9 mouse cellular contexts compared by ENCODE assay signal in the genomic region with DNA sequence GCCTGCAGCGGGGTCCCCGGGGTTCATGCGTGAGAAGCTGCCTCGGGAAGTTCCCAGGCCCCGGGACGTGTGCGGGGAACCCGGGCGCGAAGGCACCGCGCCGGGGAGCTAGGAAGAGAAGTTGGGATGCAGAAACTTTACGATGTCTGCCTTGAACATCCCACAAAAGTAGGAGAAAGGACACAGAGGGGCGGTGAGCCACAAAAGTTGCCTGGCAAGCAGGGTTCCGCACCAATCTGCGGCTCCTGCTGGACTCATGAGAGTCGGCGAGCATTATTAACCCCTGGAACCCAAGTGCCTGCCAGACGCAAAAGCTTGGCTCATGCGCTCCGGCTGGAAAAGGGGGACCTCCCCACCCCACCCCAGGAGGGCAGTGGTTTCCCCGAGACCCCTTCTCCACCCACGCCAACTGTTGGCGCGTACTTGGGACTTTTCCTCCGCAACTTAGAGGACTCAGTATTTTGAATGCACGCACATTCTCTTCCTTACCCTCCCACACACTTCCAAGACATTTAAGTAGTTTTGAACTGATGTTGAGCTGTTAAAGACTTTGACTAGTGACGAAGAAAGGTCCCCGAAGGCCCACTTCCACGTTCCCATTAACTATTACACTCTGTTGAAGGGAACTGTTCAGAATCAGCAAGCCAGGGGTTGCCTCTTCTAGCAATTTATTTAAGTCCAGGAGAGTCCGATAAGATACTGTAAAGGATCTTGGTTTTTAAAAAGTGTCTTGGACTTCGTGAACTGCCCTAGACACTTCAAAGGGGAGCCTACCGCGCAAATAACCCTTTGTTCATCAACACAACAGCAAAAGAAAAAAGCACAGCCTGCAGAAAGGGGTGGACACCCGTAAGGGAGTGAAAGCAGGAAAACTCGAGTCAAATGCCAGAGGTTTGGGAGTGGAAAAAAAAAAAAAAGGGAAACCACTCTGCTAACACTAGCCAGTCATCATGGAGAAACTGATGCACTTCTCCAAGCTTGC. TPM values are rescaled to one million over a fixed set of nuclear protein-coding genes. Genes with fewer than 3 reads are reported as not detected.
A peak's percentile ranks its signal among the peaks of the same experiment; 100 is the strongest.
DNase-seq lines count a peak whose midpoint lies in the region; ATAC-seq and TF ChIP-seq lines count a peak whose summit lies in the region.
"Had no signal": no experiment of that assay in that cellular context is flagged by ENCODE, and none has a peak within 500 bp of the region (broad histone marks: within the 10 kb centered on the region; RNA-seq: fewer than 3 reads in every experiment).

No protein-coding gene starts in this region.

- peaks cover 4% of the 10 kb centered on the region; the same call in 1 of the 2 replicates for H3K4me1 ChIP-seq in lung, embryonic 14.5 days (ENCODE audit: insufficient read depth)
- H3K4me1 ChIP-seq in cortical plate, adult 2 months (ENCODE audit: control insufficient read depth, insufficient read depth, low read length) = peaks cover 4% of the 10 kb centered on the region; the same call in 1 of the 2 replicates
- H3K4me1 ChIP-seq in forebrain, postnatal 0 days (ENCODE audit: insufficient read depth) = peaks cover 17% of the 10 kb centered on the region
- peaks cover 10% of the 10 kb centered on the region; the same call in 1 of the 2 replicates for H3K4me1 ChIP-seq in kidney, postnatal 0 days (replicated peaks; ENCODE audit: insufficient read depth, low read length)
- H3K4me1 ChIP-seq in neural tube, embryonic 13.5 days (replicated peaks) = peaks cover 37% of the 10 kb centered on the region

- DNase-seq in lung, embryonic 14.5 days = peak; percentile 50
- no peak for DNase-seq in lung, postnatal 36 days
- no peak for DNase-seq in forebrain, postnatal 0 days
- peak; percentile 67 for DNase-seq in kidney, postnatal 0 days (ENCODE audit: low spot score)
- no peak for DNase-seq in B cell, adult 2 months
- no peak for DNase-seq in adrenal gland, postnatal 14 days

- WGBS in lung, embryonic 14.5 days = under 1% methylated on average over 37 of the region's 37 CpGs
- under 1% methylated on average over 37 of the region's 37 CpGs for WGBS in forebrain, postnatal 0 days
- under 1% methylated on average over 37 of the region's 37 CpGs for WGBS in kidney, postnatal 0 days
- WGBS in neural tube, embryonic 13.5 days = under 1% methylated on average over 37 of the region's 37 CpGs

- peak; percentile 62 for ATAC-seq in lung, embryonic 14.5 days (ENCODE audit: insufficient read depth)
- no peak for ATAC-seq in forebrain, postnatal 0 days
- peak; percentile 38 for ATAC-seq in kidney, postnatal 0 days (replicated peaks; ENCODE audit: low FRiP score, low read depth)
- peak; percentile 32 for ATAC-seq in neural tube, embryonic 13.5 days (ENCODE audit: low read depth)

- peak overlapping the region; percentile 76 for H3K4me2 ChIP-seq in lung, embryonic 14.5 days
- H3K4me2 ChIP-seq in forebrain, postnatal 0 days (ENCODE audit: low read depth) = peak overlapping the region; percentile 63
- H3K4me2 ChIP-seq in kidney, postnatal 0 days (ENCODE audit: low read length) = peak overlapping the region; percentile 83
- H3K4me2 ChIP-seq in neural tube, embryonic 13.5 days = peak overlapping the region; percentile 74

- peak overlapping the region; percentile 98 for H3K27ac ChIP-seq in lung, embryonic 14.5 days (ENCODE audit: low read depth)
- peak overlapping the region; percentile 74 for H3K27ac ChIP-seq in cortical plate, adult 2 months (ENCODE audit: insufficient read depth, low read length)
- peak overlapping the region; percentile 87 for H3K27ac ChIP-seq in forebrain, postnatal 0 days (ENCODE audit: low read depth, low read length)
- H3K27ac ChIP-seq in kidney, postnatal 0 days = peak overlapping the region; percentile 98
- peak overlapping the region; percentile 94 for H3K27ac ChIP-seq in neural tube, embryonic 13.5 days (replicated peaks)
- H3K27ac ChIP-seq: macrophage had no signal

- no peak for TF ChIP-seq POLR2A in cortical plate, adult 2 months (IDR thresholded peaks at IDR 0.05; ENCODE audit: extremely low read depth, insufficient read depth, low read length)

- TF ChIP-seq CTCF in lung, embryonic 14.5 days (IDR thresholded peaks at IDR 0.05; ENCODE audit: low read depth) = no peak; the same call in 1 of the 2 replicates
- TF ChIP-seq CTCF in cortical plate, adult 2 months (IDR thresholded peaks at IDR 0.05; ENCODE audit: extremely low read depth, insufficient read depth, low read length) = no peak
- no peak for TF ChIP-seq CTCF in forebrain, postnatal 0 days (IDR thresholded peaks at IDR 0.05; ENCODE audit: low read depth)
- TF ChIP-seq CTCF in kidney, postnatal 0 days (IDR thresholded peaks at IDR 0.05; ENCODE audit: low read depth) = no peak

- H3K27me3 ChIP-seq in lung, embryonic 14.5 days (ENCODE audit: insufficient read depth, low read length) = no peaks in the 10 kb centered on the region
- no peaks in the 10 kb centered on the region for H3K27me3 ChIP-seq in forebrain, postnatal 0 days (ENCODE audit: insufficient read depth, low read length)
- H3K27me3 ChIP-seq in kidney, postnatal 0 days (ENCODE audit: insufficient read depth, low read length) = no peaks in the 10 kb centered on the region
- no peaks in the 10 kb centered on the region for H3K27me3 ChIP-seq in neural tube, embryonic 13.5 days

- H3K9ac ChIP-seq in lung, embryonic 14.5 days = peak overlapping the region; percentile 85
- H3K9ac ChIP-seq in forebrain, postnatal 0 days = peak overlapping the region; percentile 81
- peak overlapping the region; percentile 92 for H3K9ac ChIP-seq in kidney, postnatal 0 days (ENCODE audit: low read depth, low read length)
- peak overlapping the region; percentile 84 for H3K9ac ChIP-seq in neural tube, embryonic 13.5 days

- H3K9me3 ChIP-seq in lung, embryonic 14.5 days (ENCODE audit: low read depth, low read length) = no peaks in the 10 kb centered on the region
- no peaks in the 10 kb centered on the region for H3K9me3 ChIP-seq in forebrain, postnatal 0 days (ENCODE audit: low read length)
- no peaks in the 10 kb centered on the region for H3K9me3 ChIP-seq in kidney, postnatal 0 days (replicated peaks; ENCODE audit: low read length)
- H3K9me3 ChIP-seq in neural tube, embryonic 13.5 days = no peaks in the 10 kb centered on the region

- peak overlapping the region; percentile 73 for H3K4me3 ChIP-seq in lung, embryonic 14.5 days (ENCODE audit: low read depth, low read length)
- peak overlapping the region; percentile 100 for H3K4me3 ChIP-seq in cortical plate, adult 2 months (ENCODE audit: insufficient read depth, low read length)
- peak overlapping the region; percentile 82 for H3K4me3 ChIP-seq in forebrain, postnatal 0 days (ENCODE audit: low read depth, low read length)
- H3K4me3 ChIP-seq in kidney, postnatal 0 days (replicated peaks; ENCODE audit: low read depth, low read length) = peak overlapping the region; percentile 89
- peak overlapping the region; percentile 74 for H3K4me3 ChIP-seq in neural tube, embryonic 13.5 days

- 0 out of 2 replicates have a peak, but pooled peaks cover under 1% of the 10 kb centered on the region for H3K36me3 ChIP-seq in lung, embryonic 14.5 days (ENCODE audit: insufficient read depth)
- H3K36me3 ChIP-seq in forebrain, postnatal 0 days (ENCODE audit: insufficient read depth) = no peaks in the 10 kb centered on the region
- no peaks in the 10 kb centered on the region for H3K36me3 ChIP-seq in kidney, postnatal 0 days (ENCODE audit: insufficient read depth, low read length)
- no peaks in the 10 kb centered on the region for H3K36me3 ChIP-seq in neural tube, embryonic 13.5 days

RNA-seq across cellular contexts. Expression of gene Fermt2, which starts 0.7 kb away (rescaled TPM):
- 209 and 229 TPM in 2 replicates for polyA plus RNA-seq in lung, embryonic 14.5 days (2014; fragmentation: Nextera tagmentation; extraction: Ambion mirVana)
- 102 and 108 TPM in 2 replicates for polyA plus RNA-seq in cortical plate, adult 2 months (2012; rRNA removed)
- 29.5 and 36.2 TPM in 2 replicates for total RNA-seq in forebrain, postnatal 0 days (2014; rRNA removed)
- 59.4 and 61.5 TPM in 2 replicates for polyA plus RNA-seq in forebrain, postnatal 0 days (2015; fragmentation: Nextera tagmentation; extraction: Ambion mirVana)
- 216 and 226 TPM in 2 replicates for polyA plus RNA-seq in kidney, postnatal 0 days (2015; fragmentation: Nextera tagmentation; extraction: Ambion mirVana)
- 85.0 and 85.5 TPM in 2 replicates for polyA plus RNA-seq in neural tube, embryonic 13.5 days (2015; fragmentation: Nextera tagmentation; extraction: Ambion mirVana)
- 140 and 148 TPM in 2 replicates for total RNA-seq in adrenal gland, postnatal 14 days (2021)
- polyA plus RNA-seq: macrophage had no signal

Comparison
In these comparisons a context has a peak if more than half of its experiments do, and no peak if none do; other contexts are left out.
1. DNase-seq: peak in lung, embryonic 14.5 days (single experiment) and kidney, postnatal 0 days (single experiment); none in lung, postnatal 36 days (single experiment), forebrain, postnatal 0 days (single experiment), B cell, adult 2 months (0 of 2) and adrenal gland, postnatal 14 days (single experiment).
2. Peak in every context shown above with its lines, with median percentiles within 50 percentile points of each other: H3K27ac ChIP-seq, H3K4me2 ChIP-seq, H3K4me3 ChIP-seq and H3K9ac ChIP-seq.